Mouse (Mus musculus) cerebellum, adult 2 months (tissue): Measurements from ENCODE around the gene Fus. TPM values are rescaled to one million over a fixed set of nuclear protein-coding genes. Genes with fewer than 3 reads are reported as not detected.

ENCODE experiments used
- DNase-seq, 2 experiments: peaks; one replicate each; pipeline ENCODE4 v3.0.0; 2021
- H3K27ac ChIP-seq: fragments of 200-500 bp; 2 replicates; pipeline ENCODE4 v1.5.1; 2012; ENCODE audit warnings: low read length, control low read depth, inconsistent platforms; ENCODE audit not compliant: insufficient read depth
- H3K27me3 ChIP-seq: fragments of 200-500 bp; 2 replicates; pipeline ENCODE4 v1.6.1; 2012; ENCODE audit warnings: inconsistent platforms, mild to moderate bottlenecking, low read length, moderate library complexity; ENCODE audit not compliant: control insufficient read depth, insufficient read depth
- H3K4me1 ChIP-seq: fragments of 200-500 bp; 2 replicates; pipeline ENCODE4 v1.6.1; 2011; ENCODE audit warnings: low read length; ENCODE audit not compliant: control insufficient read depth, insufficient read depth
- H3K4me3 ChIP-seq: fragments of 200-500 bp; replicated peaks from 2 replicates; pipeline ENCODE3; 2011; ENCODE audit warnings: mild to moderate bottlenecking, low read depth, low read length, control low read depth; ENCODE audit not compliant: insufficient read depth
- CTCF ChIP-seq: fragments of 200-500 bp; IDR thresholded peaks from 2 replicates; pipeline ENCODE4 v1.5.1; 2011; ENCODE audit warnings: low read depth, mild to moderate bottlenecking, control low read depth, low read length, moderate library complexity, borderline replicate concordance; ENCODE audit not compliant: insufficient read depth
- POLR2A ChIP-seq: fragments of 200-500 bp; IDR thresholded peaks from 2 replicates; pipeline ENCODE4 v1.6.1; 2011; ENCODE audit warnings: low read length, control low read depth, borderline replicate concordance; ENCODE audit not compliant: insufficient read depth
- WGBS: fragments of 180-500 bp; shearing (Covaris S2); methylation state at CpG from one replicate; pipeline ENCODE4 v1.1.7; 2018; 5-methylcytosine and 5-hydroxymethylcytosine counted together
- polyA plus RNA-seq: library from polyadenylated mRNA; depleted of rRNA; stranded (reverse); fragments of >200 nt; gene quantifications from 2 replicates; pipeline ENCODE4 v1.2.3, GENCODE M21; 2012

The Fus gene
- polyA plus RNA-seq, 1 experiment = 451 TPM

DNA sequence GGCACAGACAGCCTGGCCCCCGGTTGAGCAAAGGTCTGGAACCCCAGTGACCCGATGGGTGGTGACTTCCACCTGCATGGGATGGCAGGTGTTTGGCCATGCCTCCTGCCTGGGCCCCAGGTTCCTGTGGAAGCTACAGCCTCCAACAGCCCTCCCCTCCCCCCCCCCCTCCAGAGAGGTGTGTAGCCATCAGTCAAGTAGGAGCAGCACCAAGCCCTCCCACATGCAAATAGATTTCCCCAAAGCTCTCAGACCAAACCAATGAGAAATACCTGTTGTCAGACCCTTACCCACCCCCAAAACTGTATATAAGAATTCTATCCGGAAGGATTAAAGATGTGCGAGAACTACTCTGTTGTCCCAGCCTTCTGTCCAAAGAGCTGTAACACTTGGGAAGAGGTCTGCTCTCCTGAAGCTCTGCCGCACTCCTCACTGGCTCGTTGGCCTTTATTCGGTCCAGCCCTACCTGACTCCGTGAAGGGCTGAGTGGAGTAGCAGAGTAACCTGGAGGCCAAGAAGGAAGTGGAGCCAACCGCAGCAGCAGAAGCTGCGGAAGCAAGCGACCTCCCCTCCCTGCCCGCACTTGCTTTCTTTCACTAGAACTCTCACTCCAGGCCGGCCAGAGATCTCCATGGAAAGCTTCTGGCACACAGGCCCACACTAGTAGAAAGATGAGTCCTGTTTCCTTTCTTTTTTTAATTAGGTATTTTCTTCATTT is 14.2 kb upstream of the Fus start:
- Histone ChIP-seq H3K27ac (no peak overlapping the region), H3K4me1 (no peaks in the 10 kb centered on the region), H3K4me3 (no peak overlapping the region), H3K27me3 (no peaks in the 10 kb centered on the region)
- no peak for TF ChIP-seq POLR2A
- no peak for TF ChIP-seq CTCF
- 50% methylated on average over 13 of the region's 13 CpGs for WGBS
- no peak for DNase-seq

DNA sequence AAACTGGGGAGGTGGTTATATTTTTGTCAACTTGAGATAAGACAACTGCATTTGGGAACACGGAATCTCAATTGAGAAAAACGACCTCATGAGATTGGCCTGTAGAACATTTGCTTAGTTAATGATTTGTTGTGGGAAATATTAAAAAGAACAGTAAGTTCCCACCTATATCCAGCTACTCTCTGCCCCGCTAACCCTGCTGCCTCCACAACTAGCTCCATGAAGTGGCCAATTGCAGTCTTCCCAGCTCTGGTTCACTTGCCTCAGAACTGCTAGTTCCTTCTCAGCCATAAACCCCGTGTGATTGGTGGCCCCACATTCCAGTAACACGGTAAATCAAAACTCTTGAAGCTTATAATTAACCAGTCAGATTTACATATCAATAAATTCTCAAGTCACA is 7.9 kb upstream of the Fus start:
- Histone ChIP-seq H3K4me3 (no peak overlapping the region), H3K4me1 (no peaks in the 10 kb centered on the region), H3K27me3 (no peaks in the 10 kb centered on the region), H3K27ac (no peak overlapping the region)
- DNase-seq = no peak
- WGBS = 67% methylated on average over 5 of the region's 5 CpGs
- no peak for TF ChIP-seq POLR2A
- TF ChIP-seq CTCF = no peak

DNA sequence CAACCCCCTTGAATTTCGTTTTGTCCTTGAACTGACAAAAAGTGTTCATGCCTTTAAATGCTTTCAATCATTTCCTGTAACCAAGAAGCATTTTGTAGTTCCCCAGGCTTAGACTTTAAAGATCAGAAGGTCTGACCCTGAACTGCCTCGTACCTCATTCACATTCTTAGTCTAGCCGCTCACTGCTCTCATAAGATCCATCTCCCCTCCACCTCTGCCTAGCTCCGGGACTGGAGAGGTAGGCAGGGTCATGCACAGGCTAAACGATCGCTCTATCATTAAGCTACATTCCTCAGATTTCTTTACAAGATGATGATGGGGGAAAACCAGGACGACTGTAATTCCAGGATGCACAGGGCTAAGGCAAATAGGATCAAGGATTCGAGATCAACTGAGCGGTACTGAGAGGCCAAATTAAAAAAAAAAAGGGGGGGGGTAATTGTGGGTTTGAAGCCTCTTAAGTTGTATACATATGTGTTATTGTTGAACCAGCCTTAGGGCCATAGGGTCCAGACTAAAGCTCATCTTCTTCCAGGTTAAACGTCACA is 812 bp upstream of the Fus start:
- 7% methylated on average over 10 of the region's 10 CpGs for WGBS
- DNase-seq = peak; percentile 30 to 31
- Histone ChIP-seq H3K27ac (peak overlapping the region; percentile 97), H3K27me3 (no peaks in the 10 kb centered on the region), H3K4me3 (peak overlapping the region; percentile 89), H3K4me1 (peaks cover 8% of the 10 kb centered on the region; the same call in 1 of the 2 replicates)
- TF ChIP-seq POLR2A = no peak
- no peak for TF ChIP-seq CTCF

DNA sequence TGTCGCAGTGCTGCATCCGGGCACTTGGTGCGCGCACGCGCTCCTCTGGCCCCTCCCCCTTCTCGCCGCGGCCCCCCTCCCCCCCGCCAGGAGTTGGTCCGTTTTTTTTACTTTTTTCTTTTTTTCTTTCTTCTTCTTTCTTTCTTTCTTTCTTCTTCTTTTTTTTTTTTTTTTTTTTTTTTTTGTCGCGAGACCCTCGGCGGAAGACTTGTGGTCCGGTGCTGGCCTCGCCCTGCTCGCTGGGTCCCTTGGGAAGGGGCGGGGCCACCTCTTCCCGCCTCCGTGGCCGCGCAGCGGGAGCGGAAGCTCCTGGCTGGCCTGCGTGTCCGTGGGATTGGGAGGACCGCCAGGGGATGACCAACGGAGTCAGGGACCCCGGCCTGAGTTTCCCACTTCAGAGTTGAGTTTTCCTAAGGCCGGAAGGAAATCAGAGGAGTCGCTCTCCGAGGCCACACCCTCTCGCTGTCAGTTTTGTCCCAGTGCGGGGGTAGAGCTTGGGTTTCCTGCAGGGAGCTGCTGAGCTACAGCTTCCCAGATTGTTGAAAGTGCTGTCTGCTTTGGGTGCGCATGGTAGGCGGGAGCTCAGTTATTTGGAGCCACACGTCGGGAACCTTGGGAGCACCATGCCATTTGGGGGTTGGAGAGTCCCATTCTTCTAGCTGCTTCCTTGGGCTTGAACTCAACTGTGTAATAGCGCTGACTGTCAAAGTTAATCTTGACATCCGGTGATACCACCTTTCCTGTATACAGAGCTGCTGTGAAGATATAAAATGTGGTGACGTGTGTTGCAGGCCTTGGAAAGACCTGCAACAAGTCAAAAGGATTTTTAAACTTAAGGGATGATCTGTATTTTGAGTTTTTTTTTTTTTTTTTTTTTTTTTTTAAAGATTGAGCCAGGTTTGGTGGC is 918 bp downstream of the Fus start:
- Histone ChIP-seq H3K27me3 (no peaks in the 10 kb centered on the region), H3K27ac (no peak overlapping the region), H3K4me1 (peaks cover 8% of the 10 kb centered on the region; the same call in 1 of the 2 replicates), H3K4me3 (peak overlapping the region; percentile 89)
- WGBS = under 1% methylated on average over 39 of the region's 42 CpGs
- peak; percentile 74 to 75 for DNase-seq
- TF ChIP-seq POLR2A (no peak), CTCF (no peak)

DNA sequence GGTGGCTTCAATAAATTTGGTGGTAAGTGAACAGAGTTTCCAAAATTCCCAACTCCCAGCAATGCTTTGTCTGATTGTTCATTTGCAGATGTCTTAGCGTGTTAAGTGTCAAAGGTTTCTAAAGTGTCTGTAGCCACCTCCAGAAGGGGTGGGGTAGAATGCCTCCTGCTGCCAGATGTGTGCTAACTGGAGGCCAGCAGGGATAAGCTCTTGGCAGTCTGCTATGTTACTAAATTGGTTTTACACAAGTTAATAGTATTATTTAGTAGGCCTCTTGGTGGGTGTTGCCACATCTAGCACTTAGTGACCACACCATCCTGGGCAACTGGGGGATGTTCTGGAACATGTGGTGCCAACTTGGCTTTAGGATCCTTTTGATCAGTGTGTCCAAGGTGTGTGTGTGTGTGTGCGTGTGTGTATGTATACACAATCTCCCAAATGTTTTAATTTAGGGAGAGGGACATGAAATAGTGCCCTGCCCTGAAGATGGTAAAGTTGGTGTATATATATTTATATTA is 7.2 kb downstream of the Fus start:
- Histone ChIP-seq H3K27ac (no peak overlapping the region), H3K27me3 (no peaks in the 10 kb centered on the region), H3K4me3 (no peak overlapping the region), H3K4me1 (0 out of 2 replicates have a peak, but pooled peaks cover 2% of the 10 kb centered on the region)
- no peak for TF ChIP-seq CTCF
- WGBS = 82% methylated on average over 2 of the region's 2 CpGs
- DNase-seq = no peak

DNA sequence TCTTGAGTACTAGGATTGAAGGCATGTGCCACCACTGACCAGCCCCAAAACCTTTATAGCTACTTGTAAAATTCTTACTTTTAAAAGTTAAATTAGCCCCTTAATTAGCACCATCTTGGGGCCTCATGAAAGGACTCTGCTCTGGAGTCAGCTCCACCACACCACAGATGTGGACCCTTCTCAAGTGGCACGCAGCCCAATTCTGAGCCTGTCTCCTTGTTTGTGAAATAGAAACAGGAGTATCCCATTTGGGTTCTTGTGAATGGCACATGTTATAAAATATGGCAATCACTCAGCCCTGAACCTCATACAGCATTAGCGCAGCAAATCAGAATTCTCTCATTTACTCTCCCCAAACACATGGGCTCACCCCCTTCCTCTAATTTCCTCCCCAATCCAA is 11.6 kb downstream of the Fus start:
- TF ChIP-seq CTCF (no peak), POLR2A (no peak)
- Histone ChIP-seq H3K27ac (no peak overlapping the region), H3K27me3 (no peaks in the 10 kb centered on the region), H3K4me1 (no peaks in the 10 kb centered on the region), H3K4me3 (no peak overlapping the region)
- 97% methylated on average over 2 of the region's 2 CpGs for WGBS
- no peak for DNase-seq

DNA sequence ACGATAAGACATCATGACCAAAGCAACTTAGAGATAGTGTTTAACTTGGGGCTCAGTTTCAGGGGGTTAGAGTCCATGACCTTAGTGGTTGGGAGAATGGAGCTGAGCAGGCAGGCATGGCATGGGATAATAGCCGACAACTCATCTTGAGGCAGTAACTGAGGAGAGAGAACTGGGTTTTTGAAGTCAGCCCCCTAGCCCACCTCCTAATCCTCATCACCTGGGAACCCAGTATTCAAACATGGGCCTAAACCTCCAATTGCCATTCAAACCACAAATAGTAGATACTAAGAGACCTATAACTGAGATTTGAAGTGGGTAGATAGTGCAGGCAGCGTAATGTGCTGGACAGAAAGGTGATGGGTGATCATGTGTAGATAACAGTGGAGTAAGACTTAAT is 13.3 kb downstream of the Fus start:
- no peak for TF ChIP-seq POLR2A
- no peak for TF ChIP-seq CTCF
- Histone ChIP-seq H3K27me3 (no peaks in the 10 kb centered on the region), H3K4me1 (no peaks in the 10 kb centered on the region), H3K4me3 (no peak overlapping the region), H3K27ac (no peak overlapping the region)
- no peak for DNase-seq
- 89% methylated on average over 3 of the region's 3 CpGs for WGBS
